Mouse (Mus musculus) brown adipose tissue, adult 24 weeks (tissue): Measurements from ENCODE around the gene Ssx2ip. TPM values are rescaled to one million over a fixed set of nuclear protein-coding genes. Genes with fewer than 3 reads are reported as not detected.

ENCODE experiments used
- H3K27ac ChIP-seq: fragments of 200-500 bp; replicated peaks from 2 replicates; pipeline ENCODE4 v1.5.1; 2012; ENCODE audit warnings: low read depth, mild to moderate bottlenecking, low read length
- H3K4me1 ChIP-seq: fragments of 200-500 bp; 2 replicates; pipeline ENCODE4 v1.6.1; 2012; ENCODE audit warnings: low read length, mixed read lengths; ENCODE audit not compliant: control insufficient read depth, insufficient read depth, insufficient read length
- H3K4me3 ChIP-seq: fragments of 200-500 bp; 2 replicates; pipeline ENCODE4 v1.5.1; 2012; ENCODE audit warnings: low read depth, mild to moderate bottlenecking, low read length, moderate library complexity; ENCODE audit not compliant: insufficient read depth
- polyA plus RNA-seq: library from polyadenylated mRNA; stranded (reverse); fragments of >200 nt; gene quantifications from 2 replicates; pipeline ENCODE4 v1.2.4, GENCODE M21; 2012; ENCODE audit not compliant: missing spikeins, insufficient read depth, insufficient read length

The Ssx2ip gene
- polyA plus RNA-seq, 1 experiment, result 8.6 TPM

GRCm38 (mm10) chr3:146440011-146440410 lies 35.6 kb downstream of the Ssx2ip start:
- Histone ChIP-seq H3K27ac (no peak overlapping the region), H3K4me1 (no peaks in the 10 kb centered on the region; the same call in 1 of the 2 replicates), H3K4me3 (no peak overlapping the region)

GRCm38 (mm10) chr3:146440422-146440821 lies 36.0 kb downstream of the Ssx2ip start:
- no peaks in the 10 kb centered on the region; the same call in 1 of the 2 replicates for H3K4me1 ChIP-seq
- no peak overlapping the region for H3K27ac ChIP-seq
- no peak overlapping the region for H3K4me3 ChIP-seq

- H3K27ac ChIP-seq, result no peak overlapping the region
- H3K4me3 ChIP-seq, result no peak overlapping the region
- no peaks in the 10 kb centered on the region; the same call in 1 of the 2 replicates for H3K4me1 ChIP-seq
These were observed 38.0 kb downstream of the Ssx2ip start for GRCm38 (mm10) chr3:146442484-146442883.

GRCm38 (mm10) chr3:146442936-146443335 lies 38.5 kb downstream of the Ssx2ip start:
- Histone ChIP-seq H3K27ac (no peak overlapping the region), H3K4me3 (no peak overlapping the region), H3K4me1 (no peaks in the 10 kb centered on the region; the same call in 1 of the 2 replicates)

- no peak overlapping the region for H3K27ac ChIP-seq
- H3K4me3 ChIP-seq, result no peak overlapping the region
- H3K4me1 ChIP-seq, result no peaks in the 10 kb centered on the region; the same call in 1 of the 2 replicates
These were observed 38.9 kb downstream of the Ssx2ip start for GRCm38 (mm10) chr3:146443380-146443779.

- H3K4me3 ChIP-seq, result no peak overlapping the region; the same call in 1 of the 2 replicates
- H3K4me1 ChIP-seq, result no peaks in the 10 kb centered on the region; the same call in 1 of the 2 replicates
- H3K27ac ChIP-seq, result no peak overlapping the region
These were observed 40.4 kb downstream of the Ssx2ip start for GRCm38 (mm10) chr3:146444880-146445279.

GRCm38 (mm10) chr3:146447156-146447555 lies 42.7 kb downstream of the Ssx2ip start:
- Histone ChIP-seq H3K4me3 (no peak overlapping the region), H3K27ac (no peak overlapping the region), H3K4me1 (peaks cover 4% of the 10 kb centered on the region; the same call in 1 of the 2 replicates)

GRCm38 (mm10) chr3:146447598-146447997 lies 43.2 kb downstream of the Ssx2ip start:
- no peak overlapping the region for H3K27ac ChIP-seq

GRCm38 (mm10) chr3:146448372-146448771 lies 43.9 kb downstream of the Ssx2ip start:
- H3K4me1 ChIP-seq, result peaks cover 4% of the 10 kb centered on the region; the same call in 1 of the 2 replicates
- no peak overlapping the region for H3K4me3 ChIP-seq
- no peak overlapping the region for H3K27ac ChIP-seq

More at GRCm38 (mm10) chr3:146447598-146447997, 43.2 kb downstream of the Ssx2ip start:
- peaks cover 4% of the 10 kb centered on the region; the same call in 1 of the 2 replicates for H3K4me1 ChIP-seq
- H3K4me3 ChIP-seq, result no peak overlapping the region

- peaks cover 4% of the 10 kb centered on the region; the same call in 1 of the 2 replicates for H3K4me1 ChIP-seq
- H3K4me3 ChIP-seq, result no peak overlapping the region
- H3K27ac ChIP-seq, result no peak overlapping the region
These were observed 44.5 kb downstream of the Ssx2ip start for GRCm38 (mm10) chr3:146448969-146449368.

GRCm38 (mm10) chr3:146449745-146450250 lies 45.4 kb downstream of the Ssx2ip start, which contains the start of gene Ctbs:
Gene Ctbs (plus strand): TSS chr3:146449795.
- Histone ChIP-seq H3K27ac (peak within 1 kb of the TSS; percentile 82), H3K4me1 (peaks cover 4% of the 10 kb centered on the region; the same call in 1 of the 2 replicates), H3K4me3 (peak within 1 kb of the TSS; percentile 76)

GRCm38 (mm10) chr3:146450371-146450841 lies 46.0 kb downstream of the Ssx2ip start:
- Histone ChIP-seq H3K4me3 (peak overlapping the region; percentile 76), H3K27ac (peak overlapping the region; percentile 82), H3K4me1 (peaks cover 4% of the 10 kb centered on the region; the same call in 1 of the 2 replicates)

- no peak overlapping the region for H3K4me3 ChIP-seq
- peaks cover 4% of the 10 kb centered on the region; the same call in 1 of the 2 replicates for H3K4me1 ChIP-seq
- H3K27ac ChIP-seq, result no peak overlapping the region
These were observed 46.9 kb downstream of the Ssx2ip start for GRCm38 (mm10) chr3:146451375-146451774.

- H3K27ac ChIP-seq, result no peak overlapping the region
- no peaks in the 10 kb centered on the region for H3K4me1 ChIP-seq
- no peak overlapping the region for H3K4me3 ChIP-seq
These were observed 58.5 kb downstream of the Ssx2ip start for GRCm38 (mm10) chr3:146462939-146463338.

- Histone ChIP-seq H3K27ac (no peak overlapping the region), H3K4me1 (no peaks in the 10 kb centered on the region), H3K4me3 (no peak overlapping the region)
These were observed 64.8 kb downstream of the Ssx2ip start for GRCm38 (mm10) chr3:146469226-146469625.

- Histone ChIP-seq H3K4me3 (no peak overlapping the region), H3K4me1 (no peaks in the 10 kb centered on the region), H3K27ac (no peak overlapping the region)
These were observed 68.2 kb downstream of the Ssx2ip start for GRCm38 (mm10) chr3:146472657-146473056.
